Mouse (Mus musculus): ENCODE data around the gene Apaf1. TPM values are rescaled to one million over a fixed set of nuclear protein-coding genes. Genes with fewer than 3 reads are reported as not detected.
A peak's percentile ranks its signal among the peaks of the same experiment; 100 is the strongest.

The Apaf1 gene
- total and polyA plus RNA-seq, 3 experiments = 16.0 to 27.3 (median 22.1) TPM

- dilution Hi-C loops (cut with MboI; ENCODE audit: extremely low pct_ligation_motif_present, extremely low pct_unique_long_range_greater_than_20kb, low sequenced_read_pairs) = no loop called here
Observed at GRCm38 (mm10) chr10:90970560-90970959, 112.0 kb downstream of the Apaf1 start.

GRCm38 (mm10) chr10:90969355-90970174 lies 113.0 kb downstream of the Apaf1 start:
- no peak for TF ChIP-seq PAX5 (IDR thresholded peaks at IDR 0.05; ENCODE audit: low read length)
- no peak for TF ChIP-seq TBP (conservative IDR thresholded peaks at IDR 0.05; ENCODE audit: low read depth, low read length)
- no peak for TF ChIP-seq RCOR1 (conservative IDR thresholded peaks at IDR 0.05; ENCODE audit: low read depth, low read length)
- no peak for TF ChIP-seq NRF1 (IDR thresholded peaks at IDR 0.05; ENCODE audit: low read depth, low read length)
- no peak for TF ChIP-seq CHD1 (IDR thresholded peaks at IDR 0.05; ENCODE audit: low read depth, low read length)
- TF ChIP-seq RAD21 (IDR thresholded peaks at IDR 0.05; ENCODE audit: low read depth, low read length) = no peak
- no peak for TF ChIP-seq MAFK (IDR thresholded peaks at IDR 0.05; ENCODE audit: insufficient replicate concordance, low read length)
- TF ChIP-seq MAZ (IDR thresholded peaks at IDR 0.05; ENCODE audit: low read depth, low read length) = no peak
- TF ChIP-seq USF2 (conservative IDR thresholded peaks at IDR 0.05; ENCODE audit: low read depth, low read length) = no peak
- TF ChIP-seq EP300 (IDR thresholded peaks at IDR 0.05; ENCODE audit: low read length) = no peak
- TF ChIP-seq SMC3 (IDR thresholded peaks at IDR 0.05; ENCODE audit: low read depth, low read length) = no peak
- DNase-seq (ENCODE audit: extremely low read depth) = no peak
- dilution Hi-C loops (cut with MboI; ENCODE audit: extremely low pct_ligation_motif_present, extremely low pct_unique_long_range_greater_than_20kb, low sequenced_read_pairs) = no loop called here
- Histone ChIP-seq H3K9me3 (replicated peaks; ENCODE audit: low read length) (peaks cover 3% of the 10 kb centered on the region), H3K4me1 (ENCODE audit: control insufficient read depth in 1 of 2, insufficient read depth in 2 of 2) (peaks cover 1 to 14% of the 10 kb centered on the region in 2 experiments), H3K36me3 (replicated peaks in 1 of 2; ENCODE audit: control insufficient read depth in 1 of 2, insufficient read depth in 1 of 2, low read length in 1 of 2) (no peaks in the 10 kb centered on the region), H3K4me3 (replicated peaks in 1 of 3; ENCODE audit: low read depth in 2 of 3, low read length in 2 of 3, poor library complexity in 1 of 3) (no peak overlapping the region), H3K27ac (ENCODE audit: insufficient read depth, low read depth) (no peak overlapping the region), H3K27me3 (replicated peaks) (no peaks in the 10 kb centered on the region), H3K9ac (ENCODE audit: insufficient read depth, low read depth) (no peak overlapping the region), H3K79me2 (replicated peaks; ENCODE audit: control insufficient read depth, extremely low read depth, insufficient read depth, poor library complexity, severe bottlenecking) (no peaks in the 10 kb centered on the region), H3K4me2 (ENCODE audit: insufficient read depth, low read depth, poor library complexity, severe bottlenecking) (no peak overlapping the region)
- in situ Hi-C loops (cut with MboI; ENCODE audit: low pct_ligation_motif_present, low pct_unique_long_range_greater_than_20kb, low sequenced_read_pairs) = no loop called here

More at GRCm38 (mm10) chr10:90970560-90970959, 112.0 kb downstream of the Apaf1 start:
- H3K9me3 ChIP-seq (replicated peaks; ENCODE audit: low read length) = peaks cover 3% of the 10 kb centered on the region
- H3K4me1 ChIP-seq (ENCODE audit: control insufficient read depth in 1 of 2, insufficient read depth in 2 of 2) = peaks cover 4 to 24% of the 10 kb centered on the region in 2 experiments
- no peak overlapping the region for H3K9ac ChIP-seq (ENCODE audit: insufficient read depth, low read depth)
- H3K27ac ChIP-seq (ENCODE audit: insufficient read depth, low read depth) = no peak overlapping the region
- H3K4me2 ChIP-seq (ENCODE audit: insufficient read depth, low read depth, poor library complexity, severe bottlenecking) = no peak overlapping the region
- DNase-seq (ENCODE audit: extremely low read depth) = no peak
- H3K27me3 ChIP-seq (replicated peaks) = no peaks in the 10 kb centered on the region
- H3K36me3 ChIP-seq (replicated peaks in 1 of 2; ENCODE audit: control insufficient read depth in 1 of 2, insufficient read depth in 1 of 2, low read length in 1 of 2) = no peaks in the 10 kb centered on the region
- TF ChIP-seq JUND (conservative IDR thresholded peaks at IDR 0.05; ENCODE audit: low read depth, low read length) (no peak), MAFK (IDR thresholded peaks at IDR 0.05; ENCODE audit: insufficient replicate concordance, low read length) (peak; percentile 86)
- no peak overlapping the region for H3K4me3 ChIP-seq (replicated peaks in 1 of 3; ENCODE audit: low read depth in 2 of 3, low read length in 2 of 3, poor library complexity in 1 of 3)
- in situ Hi-C loops (cut with MboI; ENCODE audit: low pct_ligation_motif_present, low pct_unique_long_range_greater_than_20kb, low sequenced_read_pairs) = no loop called here
- no peaks in the 10 kb centered on the region for H3K79me2 ChIP-seq (replicated peaks; ENCODE audit: control insufficient read depth, extremely low read depth, insufficient read depth, poor library complexity, severe bottlenecking)

- H3K27ac ChIP-seq (ENCODE audit: insufficient read depth, low read depth) = no peak overlapping the region
- TF ChIP-seq POLR2AphosphoS2 (IDR thresholded peaks at IDR 0.05; ENCODE audit: low read depth, low read length) (no peak), POLR2A (IDR thresholded peaks at IDR 0.05; ENCODE audit: low read depth, low read length) (no peak)
- peaks cover 3% of the 10 kb centered on the region for H3K9me3 ChIP-seq (replicated peaks; ENCODE audit: low read length)
- H3K4me3 ChIP-seq (replicated peaks in 1 of 3; ENCODE audit: low read depth in 2 of 3, low read length in 2 of 3, poor library complexity in 1 of 3) = no peak overlapping the region
- no peaks in the 10 kb centered on the region for H3K36me3 ChIP-seq (replicated peaks in 1 of 2; ENCODE audit: control insufficient read depth in 1 of 2, insufficient read depth in 1 of 2, low read length in 1 of 2)
- H3K4me2 ChIP-seq (ENCODE audit: insufficient read depth, low read depth, poor library complexity, severe bottlenecking) = no peak overlapping the region
- H3K79me2 ChIP-seq (replicated peaks; ENCODE audit: control insufficient read depth, extremely low read depth, insufficient read depth, poor library complexity, severe bottlenecking) = no peaks in the 10 kb centered on the region
- peaks cover 0 to 1% of the 10 kb centered on the region in 2 experiments; a peak in 3 of 4 replicates for H3K4me1 ChIP-seq (ENCODE audit: control insufficient read depth in 1 of 2, insufficient read depth in 2 of 2)
- no peak for DNase-seq (ENCODE audit: extremely low read depth)
- dilution Hi-C loops (cut with MboI; ENCODE audit: extremely low pct_ligation_motif_present, extremely low pct_unique_long_range_greater_than_20kb, low sequenced_read_pairs) (no loop called here), in situ Hi-C loops (cut with MboI; ENCODE audit: low pct_ligation_motif_present, low pct_unique_long_range_greater_than_20kb, low sequenced_read_pairs) (no loop called here)
- H3K9ac ChIP-seq (ENCODE audit: insufficient read depth, low read depth) = no peak overlapping the region
- no peaks in the 10 kb centered on the region for H3K27me3 ChIP-seq (replicated peaks)
Observed at GRCm38 (mm10) chr10:90968247-90968646, 114.3 kb downstream of the Apaf1 start.
